Mouse (Mus musculus): Measurements from ENCODE around the gene Plce1.

DNA sequence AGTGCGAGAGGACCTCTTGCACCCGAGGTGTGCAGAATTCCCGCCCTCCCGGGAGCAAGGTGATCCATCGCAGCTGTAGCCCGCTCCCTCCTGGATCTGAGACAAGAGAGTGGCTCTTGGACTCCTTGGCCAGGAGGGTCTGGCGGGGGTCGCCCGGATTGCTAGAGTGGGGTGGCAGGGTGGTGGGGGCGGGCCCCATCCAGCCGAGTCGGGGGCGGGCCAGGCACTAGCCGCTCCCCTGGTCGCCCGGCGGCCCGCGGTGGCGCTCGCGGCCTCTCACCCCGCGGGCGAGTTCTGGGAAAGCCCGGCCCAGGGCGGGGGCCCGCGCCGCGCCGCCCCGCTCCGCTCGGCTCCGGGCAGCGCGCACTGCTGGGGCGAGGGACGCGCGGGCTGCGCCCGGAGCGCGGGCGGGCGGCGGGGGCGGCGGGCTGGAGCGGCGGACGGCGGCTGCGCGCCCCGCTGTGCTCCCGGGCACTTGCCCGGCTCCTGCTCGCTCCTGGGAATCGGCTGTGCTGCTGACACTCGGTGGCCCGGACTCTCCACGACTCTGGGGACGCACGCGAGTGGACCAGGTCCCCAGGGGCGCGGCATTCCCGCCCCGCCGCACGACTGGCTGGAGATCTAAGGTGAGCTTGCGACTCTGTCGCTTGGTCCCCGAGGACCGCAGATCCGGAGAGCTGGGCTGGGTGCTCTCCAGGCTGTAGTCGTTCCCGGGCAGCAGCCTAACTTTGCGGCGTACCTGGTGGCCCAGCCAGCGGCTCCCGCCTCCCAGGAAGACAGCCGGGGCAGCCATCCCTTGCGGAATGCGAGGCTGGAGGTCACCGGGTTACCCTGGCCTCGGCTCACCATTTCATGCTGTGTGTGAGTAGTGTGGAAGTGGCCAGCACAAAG, at the start of gene Plce1:
- TF ChIP-seq CTCF (conservative IDR thresholded peaks at IDR 0.05; ENCODE audit: insufficient read depth, insufficient read length, low read depth, low read length): no peak
- TF ChIP-seq POLR2A (IDR thresholded peaks at IDR 0.05; ENCODE audit: low read depth, low read length): no peak

All from kidney, adult 2 months (tissue).